Mouse (Mus musculus): Measurements from ENCODE around the gene Tle1. TPM values are rescaled to one million over a fixed set of nuclear protein-coding genes. Genes with fewer than 3 reads are reported as not detected.

Gene Tle1
- total and polyA plus RNA-seq, 2 experiments from 2014 or later = 23.0 to 77.9 TPM

GRCm38 (mm10) chr4:72138264-72139080 is 62.2 kb downstream of the Tle1 start:
- DNase-seq (ENCODE audit: low spot score) = no peak
- H3K4me3 ChIP-seq (ENCODE audit: low read depth, low read length) = no peak overlapping the region
- peaks cover 6% of the 10 kb centered on the region; the same call in 1 of the 2 replicates for H3K36me3 ChIP-seq (ENCODE audit: insufficient read depth, low read length)
- no peaks in the 10 kb centered on the region for H3K27me3 ChIP-seq (ENCODE audit: insufficient read depth, low read length)
- H3K4me2 ChIP-seq (ENCODE audit: low read depth, low read length, poor library complexity, severe bottlenecking) = no peak overlapping the region
- no peak overlapping the region for H3K27ac ChIP-seq (ENCODE audit: low read depth, low read length)
- TF ChIP-seq CTCF (IDR thresholded peaks at IDR 0.05) = no peak
- H3K9ac ChIP-seq (replicated peaks; ENCODE audit: low read length, poor library complexity, severe bottlenecking) = no peak overlapping the region
- H3K9me3 ChIP-seq (ENCODE audit: low read length) = no peaks in the 10 kb centered on the region
- WGBS = 91% methylated on average over 11 of the region's 11 CpGs
- ATAC-seq (ENCODE audit: low FRiP score) = 0 out of 2 replicates have a peak, but pooled peaks have one; percentile 41
- H3K4me1 ChIP-seq (ENCODE audit: insufficient read depth, low read length) = no peaks in the 10 kb centered on the region

- no peak for TF ChIP-seq CTCF (IDR thresholded peaks at IDR 0.05)
- Histone ChIP-seq H3K9ac (replicated peaks; ENCODE audit: low read length, poor library complexity, severe bottlenecking) (no peak overlapping the region), H3K27ac (ENCODE audit: low read depth, low read length) (no peak overlapping the region), H3K27me3 (ENCODE audit: insufficient read depth, low read length) (no peaks in the 10 kb centered on the region), H3K36me3 (ENCODE audit: insufficient read depth, low read length) (no peaks in the 10 kb centered on the region), H3K4me1 (ENCODE audit: insufficient read depth, low read length) (no peaks in the 10 kb centered on the region), H3K4me2 (ENCODE audit: low read depth, low read length, poor library complexity, severe bottlenecking) (no peak overlapping the region), H3K9me3 (ENCODE audit: low read length) (no peaks in the 10 kb centered on the region), H3K4me3 (ENCODE audit: low read depth, low read length) (no peak overlapping the region)
- no peak for ATAC-seq (ENCODE audit: low FRiP score)
- WGBS = 88% methylated on average over 3 of the region's 3 CpGs
- no peak for DNase-seq (ENCODE audit: low spot score)
Observed at GRCm38 (mm10) chr4:72132646-72133045, 68.1 kb downstream of the Tle1 start.

- Histone ChIP-seq H3K4me3 (ENCODE audit: low read depth, low read length) (no peak overlapping the region), H3K27ac (ENCODE audit: low read depth, low read length) (no peak overlapping the region), H3K36me3 (ENCODE audit: insufficient read depth, low read length) (peaks cover 14% of the 10 kb centered on the region), H3K9ac (replicated peaks; ENCODE audit: low read length, poor library complexity, severe bottlenecking) (no peak overlapping the region), H3K4me1 (ENCODE audit: insufficient read depth, low read length) (no peaks in the 10 kb centered on the region), H3K9me3 (ENCODE audit: low read length) (no peaks in the 10 kb centered on the region), H3K4me2 (ENCODE audit: low read depth, low read length, poor library complexity, severe bottlenecking) (no peak overlapping the region), H3K27me3 (ENCODE audit: insufficient read depth, low read length) (no peaks in the 10 kb centered on the region)
- no peak for DNase-seq (ENCODE audit: low spot score)
- 62% methylated on average over 2 of the region's 2 CpGs for WGBS
- no peak for ATAC-seq (ENCODE audit: low FRiP score)
- no peak for TF ChIP-seq CTCF (IDR thresholded peaks at IDR 0.05)
Observed at GRCm38 (mm10) chr4:72127596-72127995, 73.1 kb downstream of the Tle1 start.

GRCm38 (mm10) chr4:72124790-72125189 is 75.9 kb downstream of the Tle1 start:
- Histone ChIP-seq H3K4me3 (ENCODE audit: low read depth, low read length) (no peak overlapping the region), H3K27me3 (ENCODE audit: insufficient read depth, low read length) (no peaks in the 10 kb centered on the region), H3K4me1 (ENCODE audit: insufficient read depth, low read length) (no peaks in the 10 kb centered on the region), H3K9ac (replicated peaks; ENCODE audit: low read length, poor library complexity, severe bottlenecking) (no peak overlapping the region), H3K27ac (ENCODE audit: low read depth, low read length) (no peak overlapping the region), H3K4me2 (ENCODE audit: low read depth, low read length, poor library complexity, severe bottlenecking) (no peak overlapping the region), H3K9me3 (ENCODE audit: low read length) (no peaks in the 10 kb centered on the region), H3K36me3 (ENCODE audit: insufficient read depth, low read length) (peaks cover 17% of the 10 kb centered on the region)
- DNase-seq (ENCODE audit: low spot score) (no peak), ATAC-seq (ENCODE audit: low FRiP score) (no peak)
- WGBS = 86% methylated on average over 5 of the region's 5 CpGs
- no peak for TF ChIP-seq CTCF (IDR thresholded peaks at IDR 0.05)

DNA sequence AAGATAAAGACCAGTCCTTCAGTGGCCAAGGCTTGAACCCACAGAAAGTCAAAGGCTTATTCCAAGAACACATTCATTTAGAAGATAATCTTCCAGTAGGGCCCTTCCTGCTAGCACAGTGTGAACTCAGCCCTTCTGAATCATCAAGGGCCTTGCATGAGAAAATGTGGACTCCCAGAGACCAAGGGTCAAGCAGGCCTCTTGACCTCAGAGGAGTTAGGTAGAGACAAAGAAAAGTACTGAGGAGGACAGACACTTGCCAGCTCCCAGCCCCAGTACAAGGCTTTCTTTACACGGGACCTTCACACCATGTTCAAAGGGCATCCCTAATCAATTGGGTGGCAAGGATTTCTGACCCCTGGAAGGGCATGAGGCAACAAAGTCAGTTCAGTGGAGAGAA is 77.9 kb downstream of the Tle1 start:
- 21% methylated on average over 1 of the region's 1 CpGs for WGBS
- Histone ChIP-seq H3K27ac (ENCODE audit: low read depth, low read length) (no peak overlapping the region), H3K27me3 (ENCODE audit: insufficient read depth, low read length) (no peaks in the 10 kb centered on the region), H3K4me1 (ENCODE audit: insufficient read depth, low read length) (no peaks in the 10 kb centered on the region), H3K9ac (replicated peaks; ENCODE audit: low read length, poor library complexity, severe bottlenecking) (no peak overlapping the region), H3K4me2 (ENCODE audit: low read depth, low read length, poor library complexity, severe bottlenecking) (no peak overlapping the region), H3K36me3 (ENCODE audit: insufficient read depth, low read length) (peaks cover 31% of the 10 kb centered on the region), H3K4me3 (ENCODE audit: low read depth, low read length) (no peak overlapping the region), H3K9me3 (ENCODE audit: low read length) (no peaks in the 10 kb centered on the region)
- no peak for TF ChIP-seq CTCF (IDR thresholded peaks at IDR 0.05)
- no peak for DNase-seq (ENCODE audit: low spot score)
- no peak for ATAC-seq (ENCODE audit: low FRiP score)

DNA sequence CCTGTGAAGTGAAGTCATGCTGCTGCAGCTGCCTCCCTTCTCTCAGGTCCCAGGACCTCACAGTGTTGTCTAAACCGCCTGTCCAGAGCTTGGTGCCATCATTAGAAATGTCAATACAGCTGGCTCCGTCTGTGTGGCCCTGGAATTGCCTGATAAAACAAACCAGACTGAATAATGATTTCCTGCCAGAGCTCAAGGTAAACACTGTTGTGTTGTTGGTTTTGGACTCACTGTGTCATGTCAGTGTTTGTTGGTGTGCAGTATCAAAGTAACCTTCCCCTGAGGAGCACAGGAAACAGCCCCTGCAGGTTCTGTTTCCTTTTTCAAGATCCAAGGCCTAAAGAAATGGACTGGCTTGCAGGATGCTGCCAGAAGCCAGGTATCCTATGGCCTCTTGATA is 78.4 kb downstream of the Tle1 start:
- ATAC-seq (ENCODE audit: low FRiP score) (no peak), DNase-seq (ENCODE audit: low spot score) (no peak)
- H3K27me3 ChIP-seq (ENCODE audit: insufficient read depth, low read length) = no peaks in the 10 kb centered on the region
- H3K4me2 ChIP-seq (ENCODE audit: low read depth, low read length, poor library complexity, severe bottlenecking) = no peak overlapping the region
- no peaks in the 10 kb centered on the region for H3K9me3 ChIP-seq (ENCODE audit: low read length)
- no peak overlapping the region for H3K9ac ChIP-seq (replicated peaks; ENCODE audit: low read length, poor library complexity, severe bottlenecking)
- H3K4me3 ChIP-seq (ENCODE audit: low read depth, low read length) = no peak overlapping the region
- no peaks in the 10 kb centered on the region for H3K4me1 ChIP-seq (ENCODE audit: insufficient read depth, low read length)
- no peak for TF ChIP-seq CTCF (IDR thresholded peaks at IDR 0.05)
- no peak overlapping the region for H3K27ac ChIP-seq (ENCODE audit: low read depth, low read length)
- H3K36me3 ChIP-seq (ENCODE audit: insufficient read depth, low read length) = peaks cover 31% of the 10 kb centered on the region
- 87% methylated on average over 2 of the region's 2 CpGs for WGBS
